Mouse (Mus musculus): ENCODE results near the gene Anxa2. TPM values are rescaled to one million over a fixed set of nuclear protein-coding genes. Genes with fewer than 3 reads are reported as not detected.

The Anxa2 gene
- total RNA-seq, 1 experiment, result 344 TPM

DNA sequence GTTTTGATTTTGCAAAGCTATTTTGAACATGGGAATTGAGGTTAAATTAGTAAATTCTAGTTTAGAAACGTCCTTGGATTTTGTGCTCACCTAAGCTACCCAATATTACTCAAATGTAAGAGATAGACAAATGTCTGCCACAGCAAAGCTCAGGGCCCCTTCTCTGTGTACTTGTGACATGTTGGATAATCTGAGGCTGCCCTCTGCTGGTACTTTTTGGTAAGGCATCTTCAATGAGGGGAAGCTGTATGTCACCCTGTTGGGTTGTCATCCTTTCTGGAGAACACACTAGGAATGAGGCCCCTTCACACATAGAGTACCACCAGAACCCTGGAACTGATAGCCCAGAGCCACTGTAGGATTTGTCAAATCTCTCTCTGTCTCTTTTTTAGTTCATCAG, 26.9 kb downstream of the Anxa2 start:
- Histone ChIP-seq H3K4me3 (ENCODE audit: insufficient read depth in 1 of 2, low read depth in 1 of 2, low read length in 2 of 2, poor library complexity in 1 of 2, severe bottlenecking in 1 of 2) (no peak overlapping the region), H3K4me1 (ENCODE audit: control insufficient read depth in 2 of 2, insufficient read depth in 2 of 2, low read length in 2 of 2, poor library complexity in 1 of 2) (peaks cover 0 to 3% of the 10 kb centered on the region in 2 experiments; a peak in 1 of 4 replicates), H3K36me3 (ENCODE audit: control insufficient read depth, insufficient read depth, low read length, poor library complexity, severe bottlenecking) (no peaks in the 10 kb centered on the region; the same call in 1 of the 2 replicates), H3K27ac (ENCODE audit: insufficient read depth, low read depth, low read length, poor library complexity, severe bottlenecking) (no peak overlapping the region), H3K9ac (ENCODE audit: insufficient read depth, low read depth, low read length, poor library complexity, severe bottlenecking) (no peak overlapping the region), H3K9me3 (ENCODE audit: control insufficient read depth, insufficient read depth, low read depth, low read length) (no peaks in the 10 kb centered on the region)
- TF ChIP-seq ZC3H11A (IDR thresholded peaks at IDR 0.05; ENCODE audit: borderline replicate concordance, low read depth, low read length), result peak; percentile 72; the same call in 1 of the 2 replicates
- TF ChIP-seq CHD2 (IDR thresholded peaks at IDR 0.05; ENCODE audit: low read depth, low read length), result no peak
- peak; percentile 58 for DNase-seq (ENCODE audit: low read depth, low spot score)
- in situ Hi-C loops (cut with MboI; ENCODE audit: low sequenced_read_pairs in 2 of 2, unreplicated experiment in 2 of 2), result loop anchor here (25.0 kb wide), 1 partner anchor 118 kb away; no protein-coding TSS in a partner anchor

GRCm38 (mm10) chr9:69483811-69484210, 30.4 kb downstream of the Anxa2 start:
- Histone ChIP-seq H3K36me3 (ENCODE audit: control insufficient read depth, insufficient read depth, low read length, poor library complexity, severe bottlenecking) (peaks cover 4% of the 10 kb centered on the region; the same call in 1 of the 2 replicates), H3K27ac (ENCODE audit: insufficient read depth, low read depth, low read length, poor library complexity, severe bottlenecking) (no peak overlapping the region), H3K4me1 (ENCODE audit: control insufficient read depth in 2 of 2, insufficient read depth in 2 of 2, low read length in 2 of 2, poor library complexity in 1 of 2) (peaks cover 0 to 3% of the 10 kb centered on the region in 2 experiments; a peak in 1 of 4 replicates), H3K4me3 (ENCODE audit: insufficient read depth in 1 of 2, low read depth in 1 of 2, low read length in 2 of 2, poor library complexity in 1 of 2, severe bottlenecking in 1 of 2) (no peak overlapping the region), H3K9ac (ENCODE audit: insufficient read depth, low read depth, low read length, poor library complexity, severe bottlenecking) (no peak overlapping the region), H3K9me3 (ENCODE audit: control insufficient read depth, insufficient read depth, low read depth, low read length) (no peaks in the 10 kb centered on the region)
- in situ Hi-C loops (cut with MboI; ENCODE audit: low sequenced_read_pairs in 2 of 2, unreplicated experiment in 2 of 2), result loop anchor here (25.0 kb wide), 1 partner anchor 122 kb away; no protein-coding TSS in a partner anchor
- no peak for DNase-seq (ENCODE audit: low read depth, low spot score)
- no peak for TF ChIP-seq HCFC1 (IDR thresholded peaks at IDR 0.05; ENCODE audit: borderline replicate concordance, insufficient read depth, low read length)

DNA sequence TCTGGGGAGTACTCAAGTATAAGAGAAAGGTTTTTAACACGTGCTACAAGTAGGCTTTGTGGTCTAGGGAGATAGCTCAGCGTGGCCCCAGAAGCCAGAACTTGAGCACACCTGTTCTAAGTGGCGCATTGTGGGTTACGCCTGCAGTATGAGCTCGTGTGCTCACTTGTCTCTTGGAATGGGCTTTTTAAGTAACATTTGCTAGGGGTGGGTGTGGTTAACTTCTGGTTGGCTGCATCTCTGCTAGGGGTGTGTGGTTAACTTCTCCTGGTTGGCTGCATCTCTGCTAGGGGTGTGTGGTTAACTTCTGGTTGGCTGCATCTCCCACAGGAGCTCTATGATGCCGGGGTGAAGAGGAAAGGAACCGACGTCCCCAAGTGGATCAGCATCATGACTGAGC, 32.7 kb downstream of the Anxa2 start:
- Histone ChIP-seq H3K36me3 (ENCODE audit: control insufficient read depth, insufficient read depth, low read length, poor library complexity, severe bottlenecking) (peaks cover 6% of the 10 kb centered on the region; the same call in 1 of the 2 replicates), H3K9ac (ENCODE audit: insufficient read depth, low read depth, low read length, poor library complexity, severe bottlenecking) (no peak overlapping the region), H3K9me3 (ENCODE audit: control insufficient read depth, insufficient read depth, low read depth, low read length) (no peaks in the 10 kb centered on the region), H3K4me1 (ENCODE audit: control insufficient read depth in 2 of 2, insufficient read depth in 2 of 2, low read length in 2 of 2, poor library complexity in 1 of 2) (peaks cover 0 to 3% of the 10 kb centered on the region in 2 experiments; a peak in 1 of 4 replicates), H3K27ac (ENCODE audit: insufficient read depth, low read depth, low read length, poor library complexity, severe bottlenecking) (no peak overlapping the region), H3K4me3 (ENCODE audit: insufficient read depth in 1 of 2, low read depth in 1 of 2, low read length in 2 of 2, poor library complexity in 1 of 2, severe bottlenecking in 1 of 2) (no peak overlapping the region)
- DNase-seq (ENCODE audit: low read depth, low spot score), result no peak
- in situ Hi-C loops (cut with MboI; ENCODE audit: low sequenced_read_pairs in 2 of 2, unreplicated experiment in 2 of 2), result loop anchor here (25.0 kb wide), 1 partner anchor 124 kb away; no protein-coding TSS in a partner anchor
- TF ChIP-seq CHD2 (IDR thresholded peaks at IDR 0.05; ENCODE audit: low read depth, low read length), result no peak
- TF ChIP-seq MAFK (IDR thresholded peaks at IDR 0.05; ENCODE audit: insufficient read depth, low read depth, low read length), result no peak
- TF ChIP-seq HCFC1 (IDR thresholded peaks at IDR 0.05; ENCODE audit: borderline replicate concordance, insufficient read depth, low read length), result no peak
- TF ChIP-seq ZC3H11A (IDR thresholded peaks at IDR 0.05; ENCODE audit: borderline replicate concordance, low read depth, low read length), result no peak
- no peak for TF ChIP-seq ZNF384 (IDR thresholded peaks at IDR 0.05; ENCODE audit: low read depth, low read length)

DNA sequence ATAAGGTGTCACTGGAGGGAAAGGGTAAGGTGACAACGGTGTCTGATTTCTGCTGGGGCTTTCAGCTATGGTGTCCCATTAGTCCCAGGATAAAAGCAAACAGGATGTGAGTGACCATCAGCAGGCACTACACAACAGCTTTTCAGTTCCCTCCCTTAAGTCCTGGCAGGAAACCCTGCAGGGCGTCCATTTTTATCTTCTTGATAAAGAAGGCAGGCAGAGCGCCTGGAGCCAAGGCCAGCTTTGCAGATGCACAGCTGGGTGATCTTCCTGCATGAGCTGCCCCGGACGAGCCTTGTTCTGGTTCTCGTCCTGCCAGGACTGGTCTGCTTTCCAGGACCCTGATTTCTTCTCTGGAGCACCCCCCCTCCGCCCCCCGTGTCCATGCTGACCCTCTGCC, 35.1 kb downstream of the Anxa2 start:
- H3K9ac ChIP-seq (ENCODE audit: insufficient read depth, low read depth, low read length, poor library complexity, severe bottlenecking), result no peak overlapping the region
- H3K27ac ChIP-seq (ENCODE audit: insufficient read depth, low read depth, low read length, poor library complexity, severe bottlenecking), result no peak overlapping the region
- H3K4me3 ChIP-seq (ENCODE audit: insufficient read depth in 1 of 2, low read depth in 1 of 2, low read length in 2 of 2, poor library complexity in 1 of 2, severe bottlenecking in 1 of 2), result no peak overlapping the region
- no peak for DNase-seq (ENCODE audit: low read depth, low spot score)
- in situ Hi-C loops (cut with MboI; ENCODE audit: low sequenced_read_pairs in 2 of 2, unreplicated experiment in 2 of 2), result loop anchor here (25.0 kb wide), 1 partner anchor 126 kb away; no protein-coding TSS in a partner anchor
- H3K36me3 ChIP-seq (ENCODE audit: control insufficient read depth, insufficient read depth, low read length, poor library complexity, severe bottlenecking), result peaks cover 6% of the 10 kb centered on the region; the same call in 1 of the 2 replicates
- TF ChIP-seq CHD2 (IDR thresholded peaks at IDR 0.05; ENCODE audit: low read depth, low read length) (no peak), ZC3H11A (IDR thresholded peaks at IDR 0.05; ENCODE audit: borderline replicate concordance, low read depth, low read length) (no peak), MAFK (IDR thresholded peaks at IDR 0.05; ENCODE audit: insufficient read depth, low read depth, low read length) (no peak), ZNF384 (IDR thresholded peaks at IDR 0.05; ENCODE audit: low read depth, low read length) (no peak)
- peaks cover 0 to 3% of the 10 kb centered on the region in 2 experiments; a peak in 1 of 4 replicates for H3K4me1 ChIP-seq (ENCODE audit: control insufficient read depth in 2 of 2, insufficient read depth in 2 of 2, low read length in 2 of 2, poor library complexity in 1 of 2)
- H3K9me3 ChIP-seq (ENCODE audit: control insufficient read depth, insufficient read depth, low read depth, low read length), result no peaks in the 10 kb centered on the region

- Histone ChIP-seq H3K9ac (ENCODE audit: insufficient read depth, low read depth, low read length, poor library complexity, severe bottlenecking) (no peak overlapping the region), H3K4me3 (ENCODE audit: insufficient read depth in 1 of 2, low read depth in 1 of 2, low read length in 2 of 2, poor library complexity in 1 of 2, severe bottlenecking in 1 of 2) (no peak overlapping the region), H3K27ac (ENCODE audit: insufficient read depth, low read depth, low read length, poor library complexity, severe bottlenecking) (no peak overlapping the region), H3K9me3 (ENCODE audit: control insufficient read depth, insufficient read depth, low read depth, low read length) (no peaks in the 10 kb centered on the region), H3K4me1 (ENCODE audit: control insufficient read depth in 2 of 2, insufficient read depth in 2 of 2, low read length in 2 of 2, poor library complexity in 1 of 2) (peaks cover 0 to 3% of the 10 kb centered on the region in 2 experiments; a peak in 1 of 4 replicates), H3K36me3 (ENCODE audit: control insufficient read depth, insufficient read depth, low read length, poor library complexity, severe bottlenecking) (peaks cover 6% of the 10 kb centered on the region; the same call in 1 of the 2 replicates)
- in situ Hi-C loops (cut with MboI; ENCODE audit: low sequenced_read_pairs in 2 of 2, unreplicated experiment in 2 of 2), result loop anchor here (25.0 kb wide), 1 partner anchor 127 kb away; no protein-coding TSS in a partner anchor
- TF ChIP-seq ZC3H11A (IDR thresholded peaks at IDR 0.05; ENCODE audit: borderline replicate concordance, low read depth, low read length) (no peak), MAFK (IDR thresholded peaks at IDR 0.05; ENCODE audit: insufficient read depth, low read depth, low read length) (no peak), HCFC1 (IDR thresholded peaks at IDR 0.05; ENCODE audit: borderline replicate concordance, insufficient read depth, low read length) (no peak), ZNF384 (IDR thresholded peaks at IDR 0.05; ENCODE audit: low read depth, low read length) (no peak), CHD2 (IDR thresholded peaks at IDR 0.05; ENCODE audit: low read depth, low read length) (no peak)
- DNase-seq (ENCODE audit: low read depth, low spot score), result peak; percentile 22
Measured at GRCm38 (mm10) chr9:69488972-69489371, 35.6 kb downstream of the Anxa2 start.
